Mouse (Mus musculus) liver, postnatal 0 days (tissue): Measurements from ENCODE around the gene Satb2.

ENCODE experiments used
- CTCF ChIP-seq: sonication (generic); IDR thresholded peaks from 2 replicates; pipeline ENCODE4 v1.5.1; 2016; ENCODE audit warnings: antibody characterized with exemption, low read depth
- EP300 ChIP-seq: IDR thresholded peaks from 2 replicates; pipeline ENCODE4 v1.6.1; 2016; ENCODE audit warnings: antibody characterized with exemption, low read depth, mild to moderate bottlenecking

GRCm38 (mm10) chr1:56813506-56813905, 164.9 kb downstream of the Satb2 start:
- TF ChIP-seq CTCF (no peak), EP300 (no peak)
